Mouse (Mus musculus) C2C12 (cell line): Measurements from ENCODE around the gene Pfkfb3. TPM values are rescaled to one million over a fixed set of nuclear protein-coding genes. Genes with fewer than 3 reads are reported as not detected.

Source experiments
- H3K27me3 ChIP-seq: one replicate; pipeline ENCODE4 v1.6.1; 2011; ENCODE audit not compliant: control insufficient read depth, insufficient read depth, insufficient read length
- H3K36me3 ChIP-seq: one replicate; pipeline ENCODE4 v1.6.1; 2011; ENCODE audit not compliant: control insufficient read depth, insufficient read depth
- H3K4me3 ChIP-seq: one replicate; pipeline ENCODE4 v1.5.1; 2011; ENCODE audit warnings: mild to moderate bottlenecking, control low read depth; ENCODE audit not compliant: poor library complexity, insufficient read depth, severe bottlenecking
- H3K79me2 ChIP-seq: one replicate; pipeline ENCODE4 v1.6.1; 2011; ENCODE audit not compliant: control insufficient read depth, insufficient read depth
- H3K79me3 ChIP-seq: one replicate; pipeline ENCODE4 v1.6.1; 2011; ENCODE audit warnings: low read depth, control low read depth
- H3ac ChIP-seq: one replicate; pipeline ENCODE3; 2011; ENCODE audit warnings: low read depth; ENCODE audit not compliant: control insufficient read depth, insufficient read length
- CEBPB ChIP-seq: IDR thresholded peaks from one replicate; pipeline ENCODE4 v1.6.1; 2011; ENCODE audit warnings: low read depth, mild to moderate bottlenecking, control low read depth, moderate library complexity
- CTCF ChIP-seq: IDR thresholded peaks from one replicate; pipeline ENCODE4 v1.5.1; 2011; ENCODE audit not compliant: control insufficient read depth, insufficient read depth, insufficient read length
- FOSL1 ChIP-seq: IDR thresholded peaks from one replicate; pipeline ENCODE4 v1.8.0; 2011; ENCODE audit warnings: mild to moderate bottlenecking, low read length; ENCODE audit not compliant: poor library complexity, insufficient read depth, severe bottlenecking
- MAX ChIP-seq: IDR thresholded peaks from one replicate; pipeline ENCODE4 v1.6.1; 2011; ENCODE audit warnings: mild to moderate bottlenecking, control low read depth
- MYOD1 ChIP-seq: IDR thresholded peaks from one replicate; pipeline ENCODE4 v1.6.1; 2011; ENCODE audit warnings: low read depth; ENCODE audit not compliant: control insufficient read depth, insufficient read length
- MYOG ChIP-seq: IDR thresholded peaks from one replicate; pipeline ENCODE4 v1.6.1; 2011; ENCODE audit not compliant: control insufficient read depth, insufficient read length; ENCODE audit errors: extremely low read depth
- USF1 ChIP-seq: IDR thresholded peaks from one replicate; pipeline ENCODE4 v1.6.1; 2011; ENCODE audit warnings: low read depth, mild to moderate bottlenecking, control low read depth, moderate library complexity
- polyA plus RNA-seq: library from polyadenylated mRNA; unstranded; fragments of >200 nt; fragmentation: generic; extraction: Trizol; gene quantifications from one replicate; pipeline ENCODE4 v1.2.1, GENCODE M21; 2012; ENCODE audit warnings: missing spikeins

Gene Pfkfb3
- polyA plus RNA-seq, 1 experiment, result 4.2 TPM

- Histone ChIP-seq H3K4me3 (no peak overlapping the region), H3ac (no peak overlapping the region), H3K27me3 (no peaks in the 10 kb centered on the region), H3K79me3 (no peaks in the 10 kb centered on the region), H3K79me2 (no peaks in the 10 kb centered on the region), H3K36me3 (no peaks in the 10 kb centered on the region)
- no peak for TF ChIP-seq MAX
- no peak for TF ChIP-seq FOSL1
- TF ChIP-seq MYOD1, result no peak
- TF ChIP-seq USF1, result no peak
- TF ChIP-seq CTCF, result no peak
- TF ChIP-seq MYOG, result no peak
- no peak for TF ChIP-seq CEBPB
Observed at GRCm38 (mm10) chr2:11526063-11526462, 27.8 kb downstream of the Pfkfb3 start.

DNA sequence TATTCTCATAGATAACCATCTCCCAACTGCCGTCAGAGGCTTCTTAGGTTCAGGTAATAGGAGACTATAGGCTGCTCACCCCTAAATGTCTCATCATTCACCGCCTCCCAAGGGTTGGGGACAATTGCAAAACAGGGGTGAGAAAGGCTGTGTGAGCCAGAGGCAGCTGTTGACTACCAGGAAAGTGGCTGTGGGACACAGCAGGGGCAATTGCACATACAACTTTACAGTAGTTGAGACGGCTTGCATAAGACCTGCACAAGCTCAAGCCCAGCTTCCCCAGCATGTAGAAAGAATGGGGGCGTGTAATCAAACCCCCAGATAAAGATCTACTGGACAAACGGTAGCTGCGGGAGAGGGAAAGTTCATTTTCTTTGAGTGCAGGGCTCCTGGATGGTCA is 29.1 kb downstream of the Pfkfb3 start:
- Histone ChIP-seq H3K79me3 (no peaks in the 10 kb centered on the region), H3K79me2 (no peaks in the 10 kb centered on the region), H3K27me3 (no peaks in the 10 kb centered on the region), H3K36me3 (no peaks in the 10 kb centered on the region), H3ac (no peak overlapping the region), H3K4me3 (no peak overlapping the region)
- no peak for TF ChIP-seq MYOD1
- no peak for TF ChIP-seq USF1
- TF ChIP-seq CEBPB, result no peak
- TF ChIP-seq MAX, result no peak
- no peak for TF ChIP-seq FOSL1
- TF ChIP-seq CTCF, result no peak
- TF ChIP-seq MYOG, result no peak

DNA sequence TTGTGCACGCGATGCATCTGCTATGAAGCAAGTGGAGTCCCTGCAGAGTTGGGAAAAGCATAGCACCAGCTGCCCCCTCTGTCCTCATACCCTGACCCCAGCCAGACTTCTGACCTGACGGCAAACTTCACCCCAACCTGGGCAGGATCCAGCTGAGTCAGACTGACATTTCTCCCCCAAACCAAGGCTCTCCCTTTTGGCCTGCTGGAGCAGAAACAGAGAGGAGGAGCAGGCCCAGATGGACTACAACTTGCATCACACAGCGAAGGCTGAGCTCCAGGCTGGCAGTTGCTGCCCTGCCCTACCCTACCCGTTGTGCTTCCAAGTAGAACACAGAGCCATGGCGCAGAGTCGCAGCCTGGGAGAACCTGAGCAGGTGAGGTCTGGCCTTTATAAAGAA is 32.1 kb downstream of the Pfkfb3 start:
- no peaks in the 10 kb centered on the region for H3K27me3 ChIP-seq
- TF ChIP-seq CEBPB, result no peak
- no peak for TF ChIP-seq USF1
- TF ChIP-seq MYOD1, result no peak
- no peak for TF ChIP-seq FOSL1
- TF ChIP-seq MAX, result no peak
- TF ChIP-seq CTCF, result no peak
- no peak for TF ChIP-seq MYOG
- H3ac ChIP-seq, result no peak overlapping the region
- no peaks in the 10 kb centered on the region for H3K36me3 ChIP-seq
- H3K79me3 ChIP-seq, result no peaks in the 10 kb centered on the region
- no peak overlapping the region for H3K4me3 ChIP-seq
- no peaks in the 10 kb centered on the region for H3K79me2 ChIP-seq

DNA sequence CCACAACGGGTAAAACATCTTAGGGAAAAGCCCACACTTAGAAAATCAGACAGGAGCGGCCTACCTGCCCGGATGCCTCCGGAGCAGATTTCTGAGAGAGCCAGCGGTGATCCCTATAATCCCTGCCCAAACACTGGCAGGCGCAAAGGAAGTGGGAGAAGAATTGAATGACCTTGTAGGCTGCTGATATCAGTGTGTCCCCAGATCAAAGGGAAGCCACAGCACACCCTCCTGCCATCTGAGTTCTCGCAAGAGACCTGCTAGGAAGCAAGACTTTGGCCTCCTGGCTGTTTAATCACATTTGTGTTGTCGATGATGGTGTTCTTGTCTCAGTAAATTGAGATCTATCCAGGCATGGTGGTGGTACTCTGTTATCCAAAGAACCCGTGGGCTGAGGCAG is 33.1 kb downstream of the Pfkfb3 start:
- H3K36me3 ChIP-seq, result no peaks in the 10 kb centered on the region
- TF ChIP-seq MAX (no peak), CEBPB (no peak), MYOG (no peak), FOSL1 (no peak), USF1 (no peak), CTCF (no peak), MYOD1 (no peak)
- no peaks in the 10 kb centered on the region for H3K27me3 ChIP-seq
- no peak overlapping the region for H3K4me3 ChIP-seq
- no peak overlapping the region for H3ac ChIP-seq
- H3K79me3 ChIP-seq, result no peaks in the 10 kb centered on the region
- no peaks in the 10 kb centered on the region for H3K79me2 ChIP-seq

- H3K4me3 ChIP-seq, result no peak overlapping the region
- no peaks in the 10 kb centered on the region for H3K79me3 ChIP-seq
- H3K27me3 ChIP-seq, result no peaks in the 10 kb centered on the region
- no peak for TF ChIP-seq MYOD1
- TF ChIP-seq MYOG, result no peak
- TF ChIP-seq USF1, result no peak
- no peak for TF ChIP-seq CTCF
- TF ChIP-seq FOSL1, result no peak
- TF ChIP-seq MAX, result no peak
- H3K79me2 ChIP-seq, result no peaks in the 10 kb centered on the region
- H3ac ChIP-seq, result no peak overlapping the region
- H3K36me3 ChIP-seq, result no peaks in the 10 kb centered on the region
Observed at GRCm38 (mm10) chr2:11515828-11516227, 38.0 kb downstream of the Pfkfb3 start.

GRCm38 (mm10) chr2:11513057-11513967 is 40.6 kb downstream of the Pfkfb3 start:
- H3K4me3 ChIP-seq, result no peak overlapping the region
- H3K79me3 ChIP-seq, result no peaks in the 10 kb centered on the region
- H3ac ChIP-seq, result no peak overlapping the region
- H3K79me2 ChIP-seq, result no peaks in the 10 kb centered on the region
- TF ChIP-seq USF1, result no peak
- no peak for TF ChIP-seq MYOG
- no peak for TF ChIP-seq CEBPB
- TF ChIP-seq MAX, result no peak
- no peak for TF ChIP-seq MYOD1
- TF ChIP-seq FOSL1, result no peak
- TF ChIP-seq CTCF, result no peak
- no peaks in the 10 kb centered on the region for H3K36me3 ChIP-seq
- no peaks in the 10 kb centered on the region for H3K27me3 ChIP-seq
